Mouse (Mus musculus) stomach, embryonic 15.5 days (tissue): ENCODE measurements around the gene Slc7a10. TPM values are rescaled to one million over a fixed set of nuclear protein-coding genes. Genes with fewer than 3 reads are reported as not detected.

Experiments used
- ATAC-seq: fragments of 200-750 bp; cut with Nextera tagmentation; 2 replicates; pipeline ENCODE4 v1.8.0; 2017; ENCODE audit warnings: low read depth, moderate number of reproducible peaks, moderate TSS enrichment; ENCODE audit not compliant: insufficient read depth, low FRiP score
- H3K27ac ChIP-seq: fragments of 300-500 bp; sonication (generic); 2 replicates; pipeline ENCODE4 v1.5.1; 2015; ENCODE audit warnings: mild to moderate bottlenecking, inconsistent platforms
- H3K27me3 ChIP-seq: fragments of 300-500 bp; sonication (generic); replicated peaks from 2 replicates; pipeline ENCODE4 v1.6.1; 2015; ENCODE audit warnings: inconsistent platforms
- H3K36me3 ChIP-seq: fragments of 300-500 bp; sonication (generic); 2 replicates; pipeline ENCODE4 v1.6.1; 2015; ENCODE audit warnings: inconsistent platforms
- H3K4me1 ChIP-seq: fragments of 300-500 bp; sonication (generic); 2 replicates; pipeline ENCODE4 v1.6.1; 2015; ENCODE audit warnings: inconsistent platforms
- H3K4me2 ChIP-seq: fragments of 300-500 bp; sonication (generic); 2 replicates; pipeline ENCODE4 v1.6.1; 2015; ENCODE audit warnings: mild to moderate bottlenecking, inconsistent platforms
- H3K4me3 ChIP-seq: fragments of 300-500 bp; sonication (generic); replicated peaks from 2 replicates; pipeline ENCODE4 v1.5.1; 2015; ENCODE audit warnings: inconsistent platforms
- H3K9ac ChIP-seq: fragments of 300-500 bp; sonication (generic); 2 replicates; pipeline ENCODE4 v1.6.1; 2015; ENCODE audit warnings: inconsistent platforms
- H3K9me3 ChIP-seq: fragments of 300-500 bp; sonication (generic); 2 replicates; pipeline ENCODE4 v1.6.1; 2016; ENCODE audit warnings: inconsistent platforms
- WGBS: fragments of 180-500 bp; shearing (Covaris S2); methylation state at CpG from one replicate; pipeline ENCODE4 v1.1.7; 2015; 5-methylcytosine and 5-hydroxymethylcytosine counted together
- polyA plus RNA-seq: library from polyadenylated mRNA; unstranded; fragments of >200 nt; fragmentation: Nextera tagmentation; extraction: Ambion mirVana; gene quantifications from 2 replicates; pipeline ENCODE4 v1.2.1, GENCODE M21; 2015

Slc7a10 gene
- polyA plus RNA-seq, 1 experiment from 2014 or later, result 3.3 TPM

GRCm38 (mm10) chr7:35176412-35177381 is 9.5 kb upstream of the Slc7a10 start:
- H3K27me3 ChIP-seq, result peaks cover 7% of the 10 kb centered on the region; the same call in 1 of the 2 replicates
- no peaks in the 10 kb centered on the region for H3K9me3 ChIP-seq
- H3K27ac ChIP-seq, result no peak overlapping the region
- ATAC-seq, result no peak
- no peaks in the 10 kb centered on the region for H3K36me3 ChIP-seq
- peaks cover 4% of the 10 kb centered on the region; the same call in 1 of the 2 replicates for H3K4me1 ChIP-seq
- no peak overlapping the region for H3K4me3 ChIP-seq
- H3K4me2 ChIP-seq, result no peak overlapping the region
- H3K9ac ChIP-seq, result no peak overlapping the region
- 48% methylated on average over 18 of the region's 18 CpGs for WGBS

- Histone ChIP-seq H3K27ac (no peak overlapping the region), H3K9me3 (no peaks in the 10 kb centered on the region), H3K4me1 (peaks cover 17% of the 10 kb centered on the region), H3K27me3 (peaks cover 34% of the 10 kb centered on the region), H3K4me2 (peak overlapping the region; percentile 75), H3K9ac (no peak overlapping the region), H3K36me3 (no peaks in the 10 kb centered on the region), H3K4me3 (peak overlapping the region; percentile 42)
- no peak for ATAC-seq
- WGBS, result 3% methylated on average over 54 of the region's 54 CpGs
These were observed 1.1 kb upstream of the Slc7a10 start for GRCm38 (mm10) chr7:35184833-35185724.

GRCm38 (mm10) chr7:35189699-35190098 is 3.5 kb downstream of the Slc7a10 start:
- ATAC-seq, result no peak
- no peak overlapping the region for H3K9ac ChIP-seq
- H3K27ac ChIP-seq, result no peak overlapping the region
- H3K4me3 ChIP-seq, result no peak overlapping the region
- H3K36me3 ChIP-seq, result no peaks in the 10 kb centered on the region
- H3K4me1 ChIP-seq, result peaks cover 17% of the 10 kb centered on the region
- WGBS, result 63% methylated on average over 5 of the region's 5 CpGs
- no peaks in the 10 kb centered on the region for H3K9me3 ChIP-seq
- no peak overlapping the region for H3K4me2 ChIP-seq
- peaks cover 34% of the 10 kb centered on the region for H3K27me3 ChIP-seq

- Histone ChIP-seq H3K4me3 (no peak overlapping the region), H3K4me1 (peaks cover 3% of the 10 kb centered on the region; the same call in 1 of the 2 replicates), H3K9me3 (no peaks in the 10 kb centered on the region), H3K27me3 (peaks cover 20% of the 10 kb centered on the region), H3K27ac (no peak overlapping the region), H3K36me3 (no peaks in the 10 kb centered on the region), H3K9ac (no peak overlapping the region), H3K4me2 (no peak overlapping the region)
- ATAC-seq, result no peak
- WGBS, result 32% methylated on average over 2 of the region's 2 CpGs
These were observed 5.1 kb downstream of the Slc7a10 start for GRCm38 (mm10) chr7:35191276-35191675.

GRCm38 (mm10) chr7:35197022-35197421 is 10.8 kb downstream of the Slc7a10 start:
- H3K9me3 ChIP-seq, result no peaks in the 10 kb centered on the region
- H3K4me3 ChIP-seq, result no peak overlapping the region
- no peak overlapping the region for H3K4me2 ChIP-seq
- H3K9ac ChIP-seq, result no peak overlapping the region
- no peaks in the 10 kb centered on the region for H3K27me3 ChIP-seq
- H3K4me1 ChIP-seq, result no peaks in the 10 kb centered on the region
- WGBS, result 51% methylated on average over 2 of the region's 2 CpGs
- no peaks in the 10 kb centered on the region; the same call in 1 of the 2 replicates for H3K36me3 ChIP-seq
- no peak for ATAC-seq
- no peak overlapping the region for H3K27ac ChIP-seq

- Histone ChIP-seq H3K9ac (no peak overlapping the region), H3K4me1 (no peaks in the 10 kb centered on the region), H3K36me3 (no peaks in the 10 kb centered on the region; the same call in 1 of the 2 replicates), H3K4me2 (no peak overlapping the region), H3K27ac (no peak overlapping the region), H3K9me3 (no peaks in the 10 kb centered on the region), H3K27me3 (no peaks in the 10 kb centered on the region), H3K4me3 (no peak overlapping the region)
- no peak for ATAC-seq
- WGBS, result 81% methylated on average over 12 of the region's 12 CpGs
These were observed 13.0 kb downstream of the Slc7a10 start for GRCm38 (mm10) chr7:35198981-35199754.

- Histone ChIP-seq H3K27me3 (no peaks in the 10 kb centered on the region), H3K36me3 (no peaks in the 10 kb centered on the region; the same call in 1 of the 2 replicates), H3K9ac (no peak overlapping the region), H3K4me2 (no peak overlapping the region), H3K27ac (no peak overlapping the region), H3K9me3 (no peaks in the 10 kb centered on the region), H3K4me1 (no peaks in the 10 kb centered on the region), H3K4me3 (no peak overlapping the region)
- ATAC-seq, result no peak
These were observed 13.6 kb downstream of the Slc7a10 start for GRCm38 (mm10) chr7:35199755-35200154.

- H3K4me3 ChIP-seq, result no peak overlapping the region
- H3K27ac ChIP-seq, result no peak overlapping the region
- H3K27me3 ChIP-seq, result no peaks in the 10 kb centered on the region
- no peak for ATAC-seq
- H3K4me2 ChIP-seq, result no peak overlapping the region
- no peaks in the 10 kb centered on the region for H3K9me3 ChIP-seq
- H3K4me1 ChIP-seq, result peaks cover 10% of the 10 kb centered on the region
- no peaks in the 10 kb centered on the region for H3K36me3 ChIP-seq
- no peak overlapping the region for H3K9ac ChIP-seq
- 90% methylated on average over 4 of the region's 4 CpGs for WGBS
These were observed 25.6 kb downstream of the Slc7a10 start for GRCm38 (mm10) chr7:35211791-35212190.

GRCm38 (mm10) chr7:35214442-35215222 is 28.4 kb downstream of the Slc7a10 start:
- WGBS, result under 1% methylated on average over 61 of the region's 79 CpGs
- H3K4me3 ChIP-seq, result peak overlapping the region; percentile 69
- H3K4me1 ChIP-seq, result peaks cover 10% of the 10 kb centered on the region
- H3K9me3 ChIP-seq, result no peaks in the 10 kb centered on the region
- no peaks in the 10 kb centered on the region for H3K36me3 ChIP-seq
- peak overlapping the region; percentile 40; the same call in 1 of the 2 replicates for H3K27ac ChIP-seq
- H3K9ac ChIP-seq, result peak overlapping the region; percentile 60
- peak overlapping the region; percentile 91 for H3K4me2 ChIP-seq
- ATAC-seq, result peak; percentile 56
- H3K27me3 ChIP-seq, result no peaks in the 10 kb centered on the region

GRCm38 (mm10) chr7:35215225-35215624 is 29.0 kb downstream of the Slc7a10 start, which contains the start of gene Lrp3:
TSS of gene Lrp3 (minus strand) at chr7:35215498.
- Histone ChIP-seq H3K9me3 (no peaks in the 10 kb centered on the region), H3K27me3 (no peaks in the 10 kb centered on the region), H3K27ac (peak within 1 kb of the TSS; percentile 40; the same call in 1 of the 2 replicates), H3K36me3 (no peaks in the 10 kb centered on the region), H3K9ac (peak within 1 kb of the TSS; percentile 60), H3K4me2 (peak within 1 kb of the TSS; percentile 91), H3K4me1 (peaks cover 10% of the 10 kb centered on the region), H3K4me3 (peak within 1 kb of the TSS; percentile 69)
- ATAC-seq, result peak; percentile 90
- WGBS, result under 1% methylated on average over 52 of the region's 53 CpGs
